Mouse (Mus musculus) monocyte, adult 59 days (primary cell): ENCODE results near the gene Gm20532. TPM values are rescaled to one million over a fixed set of nuclear protein-coding genes. Genes with fewer than 3 reads are reported as not detected.

Experiments used
- total RNA-seq, 2 experiments: library from RNA; stranded (reverse); gene quantifications; one replicate each; pipeline ENCODE4 v1.2.4; 2023

Gene Gm20532
- not detected for total RNA-seq

DNA sequence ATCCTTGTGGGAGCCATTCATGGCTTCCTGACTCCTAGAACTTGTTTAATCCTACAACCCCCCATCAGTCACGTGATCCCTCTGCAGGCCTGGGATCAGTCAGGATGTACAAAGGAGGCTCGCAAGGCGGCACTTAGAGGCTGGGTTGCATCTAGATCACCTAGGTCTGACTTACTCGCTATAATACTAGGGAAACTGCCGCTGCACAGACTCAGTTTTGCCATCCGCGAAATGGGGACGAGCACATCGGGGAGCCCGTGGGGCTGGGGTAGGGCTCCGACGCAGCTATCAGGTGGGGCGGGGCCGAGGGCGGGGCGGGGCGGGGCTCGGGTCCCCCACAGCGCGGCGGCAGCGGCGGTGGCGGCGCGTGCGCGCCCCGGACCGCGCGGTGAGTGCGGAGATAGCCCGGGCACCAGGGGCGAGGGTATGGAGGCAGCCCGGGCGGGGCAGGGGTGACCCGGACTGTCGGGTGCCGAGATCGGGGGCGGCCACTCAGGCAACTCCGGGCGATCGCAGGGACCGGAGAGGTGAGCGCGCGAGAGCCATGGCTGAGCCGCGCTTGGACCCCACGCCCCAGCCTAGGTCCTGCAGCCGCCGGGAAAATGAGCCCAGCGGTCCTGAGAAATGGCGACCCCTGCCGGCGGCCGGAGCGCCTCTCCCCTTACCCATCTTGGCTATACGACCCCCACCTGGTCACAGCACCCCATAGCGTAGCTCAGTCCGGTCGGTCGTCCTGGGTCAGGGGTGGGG lies at the start of gene Gm20532:
Gm20532 (plus strand) TSS at position 346 of the 750 bp plus-strand sequence.

DNA sequence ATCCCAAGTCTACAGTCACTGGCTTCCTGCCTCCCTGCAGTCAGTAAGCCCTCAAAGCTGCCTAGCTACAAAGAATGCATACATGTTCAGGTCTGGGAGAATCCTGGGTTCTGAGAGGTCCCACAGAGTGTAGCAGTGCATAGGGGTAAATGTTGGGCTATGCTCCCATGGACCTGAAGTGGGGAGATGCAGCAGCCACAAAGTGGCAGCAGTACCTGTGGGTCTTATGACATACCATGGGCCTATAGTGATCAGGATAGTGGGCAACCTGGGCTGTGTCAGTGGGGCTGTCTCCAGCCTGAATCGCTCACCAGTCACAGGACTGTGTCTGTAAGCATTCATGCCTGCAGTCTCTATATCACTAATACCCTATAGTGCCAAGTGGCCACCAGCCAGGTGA lies 6.7 kb upstream of the Gm20532 start, which contains the start of gene Egfl7:
Egfl7 (plus strand) TSS at position 301 of the 400 bp plus-strand sequence.

GRCm38 (mm10) chr2:26603720-26604671 lies 17.6 kb downstream of the Gm20532 start, which contains the start of gene Agpat2:
Gene Agpat2, minus strand, starts transcription at chr2:26604417.

DNA sequence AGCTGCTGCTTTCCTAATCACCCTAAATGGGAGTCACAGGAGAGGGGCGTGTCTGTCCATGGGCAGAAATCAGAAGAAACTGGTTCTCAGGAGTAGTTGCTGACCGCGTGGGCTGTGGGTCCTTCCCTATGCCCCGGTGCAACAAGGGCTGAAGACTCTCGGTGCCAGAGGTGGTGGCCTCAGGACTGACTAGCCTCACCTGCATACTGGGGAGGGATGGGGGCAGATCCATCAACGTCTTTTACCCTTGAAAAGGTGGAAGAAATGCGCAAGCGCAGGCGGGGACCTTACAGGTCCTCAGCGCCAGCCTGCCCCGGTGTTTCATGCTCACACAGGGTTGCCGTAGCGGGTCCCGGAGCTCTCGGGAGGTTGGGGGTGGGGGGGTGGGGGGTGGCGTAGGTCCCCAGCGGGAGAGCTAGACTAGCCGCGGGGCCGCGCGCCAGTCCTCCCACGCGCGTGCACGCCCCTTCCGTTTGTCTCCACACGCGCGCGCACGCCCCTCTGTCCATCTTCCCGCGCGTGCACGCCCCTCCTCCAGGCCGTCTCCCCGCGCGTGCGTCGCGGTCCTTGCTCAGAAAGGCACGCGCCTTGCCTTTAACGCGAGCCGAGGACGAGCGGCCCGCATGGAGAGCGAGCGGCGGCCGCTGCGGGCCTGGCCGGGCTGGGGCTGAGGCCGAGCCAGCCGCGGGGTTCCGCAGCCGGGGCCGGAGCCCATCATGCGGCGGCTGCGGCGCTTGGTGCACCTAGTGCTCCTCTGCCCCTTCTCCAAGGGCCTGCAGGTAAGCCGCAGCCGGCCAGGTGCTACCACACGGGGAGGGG lies 41.7 kb downstream of the Gm20532 start, which contains the start of gene Fam69b:
Fam69b (plus strand) TSS at position 537 of the 819 bp plus-strand sequence.

GRCm38 (mm10) chr2:26671182-26671581 lies 84.7 kb downstream of the Gm20532 start, which contains the start of gene Lcn4:
Gene Lcn4, minus strand, starts transcription at chr2:26671282.

Other genes with a start within 250 kb of the Gm20532 start
- gene Dnlz, start 234.5 kb upstream of the Gm20532 start, total RNA-seq: 1 to 10 TPM; 6.3 to 6.9 TPM
- gene Card9, start 225.7 kb upstream of the Gm20532 start, total RNA-seq: 100 to 1,000 TPM; 185 to 190 TPM
- gene Snapc4, start 206.0 kb upstream of the Gm20532 start, total RNA-seq: 10 to 100 TPM; 48.9 to 49.5 TPM
- gene Entr1, start 197.3 kb upstream of the Gm20532 start, total RNA-seq: 100 to 1,000 TPM; 105 to 117 TPM
- 10 to 100 TPM; 53.7 to 56.5 TPM for gene Pmpca, start 197.3 kb upstream of the Gm20532 start, total RNA-seq
- 10 to 100 TPM; 18.8 to 23.6 TPM for gene Inpp5e, start 177.4 kb upstream of the Gm20532 start, total RNA-seq
- 10 to 100 TPM; 61.9 to 62.1 TPM for gene Sec16a, start 141.4 kb upstream of the Gm20532 start, total RNA-seq
- gene Notch1, start 70.0 kb upstream of the Gm20532 start, total RNA-seq: 10 to 100 TPM; 67.7 to 72.1 TPM
- gene Egfl7, start 6.6 kb upstream of the Gm20532 start, total RNA-seq: not detected
- gene Agpat2, start 17.8 kb downstream of the Gm20532 start, total RNA-seq: 10 to 100 TPM; 26.4 to 31.7 TPM
- not detected for gene Fam69b, start 41.8 kb downstream of the Gm20532 start, total RNA-seq
- gene Lcn4, start 84.6 kb downstream of the Gm20532 start, total RNA-seq: not detected